Mouse (Mus musculus) stomach, embryonic 16.5 days (tissue): ENCODE results near the gene Rell1. TPM values are rescaled to one million over a fixed set of nuclear protein-coding genes. Genes with fewer than 3 reads are reported as not detected.

Experiments used
- ATAC-seq: fragments of 200-750 bp; cut with Nextera tagmentation; 2 replicates; pipeline ENCODE4 v1.8.0; 2017; ENCODE audit warnings: moderate number of reproducible peaks, moderate TSS enrichment; ENCODE audit not compliant: insufficient read depth, low FRiP score
- H3K27ac ChIP-seq: fragments of 300-500 bp; sonication (generic); 2 replicates; pipeline ENCODE4 v1.5.1; 2014; ENCODE audit warnings: low read length
- H3K27me3 ChIP-seq: fragments of 300-500 bp; sonication (generic); 2 replicates; pipeline ENCODE4 v1.6.1; 2014; ENCODE audit warnings: low read length, control low read depth, mixed read lengths; ENCODE audit not compliant: control insufficient read depth, insufficient read depth
- H3K36me3 ChIP-seq: fragments of 300-500 bp; sonication (generic); 2 replicates; pipeline ENCODE4 v1.6.1; 2014; ENCODE audit warnings: low read length; ENCODE audit not compliant: control insufficient read depth, insufficient read depth
- H3K4me1 ChIP-seq: fragments of 300-500 bp; sonication (generic); 2 replicates; pipeline ENCODE4 v1.6.1; 2014; ENCODE audit warnings: low read length, control low read depth, mixed read lengths; ENCODE audit not compliant: control insufficient read depth, insufficient read depth
- H3K4me2 ChIP-seq: fragments of 300-500 bp; sonication (generic); 2 replicates; pipeline ENCODE4 v1.6.1; 2014; ENCODE audit warnings: low read depth, low read length, mixed read lengths
- H3K4me3 ChIP-seq: fragments of 300-500 bp; sonication (generic); replicated peaks from 2 replicates; pipeline ENCODE4 v1.5.1; 2014; ENCODE audit warnings: mild to moderate bottlenecking, low read length
- H3K9ac ChIP-seq: fragments of 300-500 bp; sonication (generic); 2 replicates; pipeline ENCODE4 v1.6.1; 2014; ENCODE audit warnings: low read length
- H3K9me3 ChIP-seq: fragments of 300-500 bp; sonication (generic); replicated peaks from 2 replicates; pipeline ENCODE4 v1.6.1; 2016; ENCODE audit warnings: low read length, control low read depth; ENCODE audit not compliant: control insufficient read depth
- WGBS: fragments of 180-500 bp; shearing (Covaris S2); extraction: QIAGEN DNeasy Blood & Tissue Kit; methylation state at CpG from one replicate; pipeline ENCODE4 v1.1.7; 2014; 5-methylcytosine and 5-hydroxymethylcytosine counted together
- polyA plus RNA-seq: library from polyadenylated mRNA; unstranded; fragments of >200 nt; fragmentation: Nextera tagmentation; extraction: Ambion mirVana; gene quantifications from 2 replicates; pipeline ENCODE4 v1.2.1, GENCODE M21; 2015

Gene Rell1
- polyA plus RNA-seq, 1 experiment from 2014 or later, result 23.1 TPM

- no peak overlapping the region; the same call in 1 of the 2 replicates for H3K9ac ChIP-seq
- peaks cover 8% of the 10 kb centered on the region; the same call in 1 of the 2 replicates for H3K4me1 ChIP-seq
- H3K4me2 ChIP-seq, result no peak overlapping the region
- no peak overlapping the region for H3K27ac ChIP-seq
- H3K9me3 ChIP-seq, result no peaks in the 10 kb centered on the region
- no peak overlapping the region for H3K4me3 ChIP-seq
- H3K36me3 ChIP-seq, result no peaks in the 10 kb centered on the region
- 53% methylated on average over 4 of the region's 4 CpGs for WGBS
- no peak for ATAC-seq
- no peaks in the 10 kb centered on the region for H3K27me3 ChIP-seq
These were observed 30.1 kb downstream of the Rell1 start for GRCm38 (mm10) chr5:63938575-63938974.

GRCm38 (mm10) chr5:63936740-63937139 is 32.0 kb downstream of the Rell1 start:
- H3K36me3 ChIP-seq, result no peaks in the 10 kb centered on the region
- H3K9me3 ChIP-seq, result no peaks in the 10 kb centered on the region
- no peak overlapping the region for H3K27ac ChIP-seq
- peak; percentile 61 for ATAC-seq
- H3K4me2 ChIP-seq, result no peak overlapping the region
- H3K27me3 ChIP-seq, result no peaks in the 10 kb centered on the region
- H3K4me3 ChIP-seq, result no peak overlapping the region
- H3K9ac ChIP-seq, result no peak overlapping the region
- WGBS, result 42% methylated on average over 6 of the region's 6 CpGs
- peaks cover 13% of the 10 kb centered on the region; the same call in 1 of the 2 replicates for H3K4me1 ChIP-seq

- Histone ChIP-seq H3K36me3 (no peaks in the 10 kb centered on the region), H3K9me3 (no peaks in the 10 kb centered on the region), H3K9ac (no peak overlapping the region), H3K4me1 (peaks cover 10% of the 10 kb centered on the region; the same call in 1 of the 2 replicates), H3K4me2 (no peak overlapping the region), H3K27ac (no peak overlapping the region), H3K27me3 (no peaks in the 10 kb centered on the region), H3K4me3 (no peak overlapping the region)
- 80% methylated on average over 6 of the region's 6 CpGs for WGBS
- no peak for ATAC-seq
These were observed 33.1 kb downstream of the Rell1 start for GRCm38 (mm10) chr5:63935581-63935980.

GRCm38 (mm10) chr5:63932829-63933228 is 35.9 kb downstream of the Rell1 start:
- Histone ChIP-seq H3K4me2 (peak overlapping the region; percentile 32; the same call in 1 of the 2 replicates), H3K9me3 (no peaks in the 10 kb centered on the region), H3K27me3 (no peaks in the 10 kb centered on the region), H3K4me3 (no peak overlapping the region), H3K36me3 (no peaks in the 10 kb centered on the region), H3K9ac (no peak overlapping the region), H3K27ac (peak overlapping the region; percentile 69), H3K4me1 (0 out of 2 replicates have a peak, but pooled peaks cover 5% of the 10 kb centered on the region)
- ATAC-seq, result peak; percentile 87
- WGBS, result 45% methylated on average over 10 of the region's 10 CpGs

- no peak overlapping the region for H3K4me3 ChIP-seq
- no peak overlapping the region for H3K4me2 ChIP-seq
- no peaks in the 10 kb centered on the region for H3K27me3 ChIP-seq
- no peaks in the 10 kb centered on the region for H3K9me3 ChIP-seq
- peaks cover 7% of the 10 kb centered on the region; the same call in 1 of the 2 replicates for H3K36me3 ChIP-seq
- no peak overlapping the region for H3K9ac ChIP-seq
- 0 out of 2 replicates have a peak, but pooled peaks cover 5% of the 10 kb centered on the region for H3K4me1 ChIP-seq
- ATAC-seq, result no peak
- WGBS, result 61% methylated on average over 4 of the region's 4 CpGs
- no peak overlapping the region for H3K27ac ChIP-seq
These were observed 37.8 kb downstream of the Rell1 start for GRCm38 (mm10) chr5:63930824-63931358.

GRCm38 (mm10) chr5:63925035-63925628 is 43.6 kb downstream of the Rell1 start:
- Histone ChIP-seq H3K9me3 (no peaks in the 10 kb centered on the region), H3K4me2 (no peak overlapping the region), H3K36me3 (peaks cover 11% of the 10 kb centered on the region; the same call in 1 of the 2 replicates), H3K27me3 (no peaks in the 10 kb centered on the region), H3K9ac (no peak overlapping the region), H3K27ac (no peak overlapping the region), H3K4me3 (no peak overlapping the region), H3K4me1 (no peaks in the 10 kb centered on the region)
- WGBS, result 89% methylated on average over 14 of the region's 14 CpGs
- no peak for ATAC-seq

GRCm38 (mm10) chr5:63923305-63924025 is 45.2 kb downstream of the Rell1 start:
- Histone ChIP-seq H3K9me3 (no peaks in the 10 kb centered on the region), H3K27me3 (no peaks in the 10 kb centered on the region), H3K4me1 (no peaks in the 10 kb centered on the region), H3K4me2 (no peak overlapping the region), H3K4me3 (no peak overlapping the region), H3K27ac (no peak overlapping the region), H3K9ac (no peak overlapping the region), H3K36me3 (peaks cover 11% of the 10 kb centered on the region; the same call in 1 of the 2 replicates)
- 70% methylated on average over 13 of the region's 13 CpGs for WGBS
- no peak for ATAC-seq

GRCm38 (mm10) chr5:63918201-63918600 is 50.5 kb downstream of the Rell1 start:
- WGBS, result 49% methylated on average over 4 of the region's 4 CpGs
- no peaks in the 10 kb centered on the region for H3K27me3 ChIP-seq
- no peak overlapping the region for H3K4me2 ChIP-seq
- H3K27ac ChIP-seq, result no peak overlapping the region
- no peak for ATAC-seq
- H3K4me3 ChIP-seq, result no peak overlapping the region
- H3K36me3 ChIP-seq, result no peaks in the 10 kb centered on the region
- no peaks in the 10 kb centered on the region for H3K9me3 ChIP-seq
- no peak overlapping the region for H3K9ac ChIP-seq
- no peaks in the 10 kb centered on the region for H3K4me1 ChIP-seq

GRCm38 (mm10) chr5:63916457-63917139 is 52.1 kb downstream of the Rell1 start:
- Histone ChIP-seq H3K9ac (no peak overlapping the region), H3K4me1 (no peaks in the 10 kb centered on the region), H3K4me2 (no peak overlapping the region), H3K9me3 (no peaks in the 10 kb centered on the region), H3K36me3 (no peaks in the 10 kb centered on the region), H3K4me3 (no peak overlapping the region), H3K27ac (no peak overlapping the region), H3K27me3 (no peaks in the 10 kb centered on the region)
- 85% methylated on average over 10 of the region's 10 CpGs for WGBS
- no peak for ATAC-seq
